Mouse (Mus musculus): ENCODE measurements around the gene Gm20388.
A peak's percentile ranks its signal among the peaks of the same experiment; 100 is the strongest.

DNA sequence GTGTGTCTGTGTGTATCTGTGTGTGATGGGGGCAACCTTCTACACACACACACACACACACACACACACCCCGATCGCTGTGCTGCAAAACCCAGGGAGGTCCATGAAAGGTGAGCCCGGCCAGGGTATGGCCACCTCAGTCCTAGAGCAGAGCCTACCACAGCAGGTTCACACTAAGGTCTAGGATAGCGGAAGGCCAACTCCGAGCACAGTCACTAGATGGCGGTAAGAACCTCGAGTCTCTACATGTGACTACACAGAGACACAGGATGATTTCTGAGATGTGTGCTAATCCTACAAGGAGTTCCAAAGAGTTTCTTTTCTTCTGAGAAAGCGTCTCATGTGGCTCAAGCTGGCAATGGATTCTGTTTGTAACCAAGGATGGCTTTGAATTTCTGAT, 2016.7 kb downstream of the Gm20388 start:
- TF ChIP-seq CTCF (IDR thresholded peaks at IDR 0.05; ENCODE audit: low read depth, low read length) (peak; percentile 66), POLR2A (IDR thresholded peaks at IDR 0.05; ENCODE audit: insufficient read depth, low read length) (no peak)

Data from ES-Bruce4 (cell line).